ENCODE assay signal across 25 mouse cellular contexts in the genomic region with DNA sequence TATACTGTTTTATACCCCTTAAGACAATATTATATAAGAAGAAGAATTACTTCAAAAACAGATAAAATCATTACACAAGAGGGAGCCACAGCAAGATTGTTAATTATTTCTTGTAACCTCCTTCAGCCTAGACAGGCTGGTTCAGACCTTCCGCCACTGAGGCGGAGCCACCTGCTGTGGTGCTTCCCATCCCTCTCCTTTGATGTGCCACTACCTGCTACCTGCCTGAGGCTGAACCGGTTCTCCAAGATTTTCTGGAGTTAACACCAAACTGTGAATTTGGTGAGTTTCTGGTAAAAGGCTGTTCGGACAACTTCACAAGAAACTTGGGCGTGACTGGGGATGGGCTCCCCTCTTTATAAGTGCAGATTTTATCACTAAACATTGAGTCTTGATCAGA. TPM values are rescaled to one million over a fixed set of nuclear protein-coding genes. Genes with fewer than 3 reads are reported as not detected.
"Had no signal": no experiment of that assay in that cellular context is flagged by ENCODE, and none has a peak within 500 bp of the region (broad histone marks: within the 10 kb centered on the region; RNA-seq: fewer than 3 reads in every experiment).

No protein-coding gene starts in this region.

- ATAC-seq: hindbrain, postnatal 0 days had no signal

- H3K36me3 ChIP-seq: hindbrain, embryonic 13.5 days; hindbrain, embryonic 15.5 days; limb, embryonic 10.5 days; limb, embryonic 12.5 days; liver, embryonic 13.5 days had no signal

- H3K4me3 ChIP-seq: heart, adult 2 months; hindbrain, embryonic 13.5 days; hindbrain, embryonic 15.5 days; layer of hippocampus, adult 2 months; left cerebral cortex, adult 2 months; limb, embryonic 10.5 days; limb, embryonic 12.5 days; liver, embryonic 13.5 days had no signal

- H3K4me2 ChIP-seq: heart, embryonic 11.5 days; hindbrain, embryonic 13.5 days; hindbrain, embryonic 15.5 days; limb, embryonic 12.5 days; liver, embryonic 11.5 days; liver, embryonic 13.5 days had no signal

- DNase-seq: gastrocnemius, postnatal 14 days; gastrocnemius, postnatal 36 days; heart, adult 11 months; heart, adult 2 months; heart, postnatal 10 days; kidney, adult 18-20 months; kidney, adult 8-10 months; kidney, postnatal 10 days; kidney, postnatal 25 days; kidney, postnatal 4 days; liver; liver, embryonic 13.5 days had no signal

- H3K9ac ChIP-seq: hindbrain, embryonic 13.5 days; hindbrain, embryonic 15.5 days; limb, embryonic 12.5 days; liver, embryonic 13.5 days had no signal

- H3K4me1 ChIP-seq: hindbrain, embryonic 15.5 days; limb, embryonic 10.5 days; limb, embryonic 12.5 days; liver, embryonic 13.5 days had no signal

- H3K27ac ChIP-seq: heart, adult 2 months; hindbrain, embryonic 13.5 days; hindbrain, embryonic 15.5 days; hindbrain, postnatal 0 days; layer of hippocampus, adult 2 months; left cerebral cortex, adult 2 months; limb, embryonic 10.5 days; limb, embryonic 12.5 days; liver, embryonic 13.5 days had no signal

- H3K27me3 ChIP-seq: hindbrain, embryonic 13.5 days; hindbrain, embryonic 15.5 days; limb, embryonic 12.5 days; liver, embryonic 13.5 days had no signal

- H3K9me3 ChIP-seq: hindbrain, embryonic 13.5 days; hindbrain, embryonic 15.5 days; limb, embryonic 10.5 days; limb, embryonic 12.5 days; liver, embryonic 13.5 days had no signal

RNA-seq across cellular contexts. Expression of a gene that starts 50.5 kb away (rescaled TPM):
- polyA plus RNA-seq: gonadal fat pad, adult 2 months; heart, adult 2 months; heart, embryonic 11.5 days; heart, embryonic 14.5 days; heart, embryonic 16.5 days; hindbrain, embryonic 11.5 days; hindbrain, embryonic 13.5 days; hindbrain, embryonic 15.5 days; hindbrain, postnatal 0 days; limb, embryonic 10.5 days; limb, embryonic 12.5 days had no signal
